Mouse (Mus musculus): ENCODE results near the gene Emc10.

DNA sequence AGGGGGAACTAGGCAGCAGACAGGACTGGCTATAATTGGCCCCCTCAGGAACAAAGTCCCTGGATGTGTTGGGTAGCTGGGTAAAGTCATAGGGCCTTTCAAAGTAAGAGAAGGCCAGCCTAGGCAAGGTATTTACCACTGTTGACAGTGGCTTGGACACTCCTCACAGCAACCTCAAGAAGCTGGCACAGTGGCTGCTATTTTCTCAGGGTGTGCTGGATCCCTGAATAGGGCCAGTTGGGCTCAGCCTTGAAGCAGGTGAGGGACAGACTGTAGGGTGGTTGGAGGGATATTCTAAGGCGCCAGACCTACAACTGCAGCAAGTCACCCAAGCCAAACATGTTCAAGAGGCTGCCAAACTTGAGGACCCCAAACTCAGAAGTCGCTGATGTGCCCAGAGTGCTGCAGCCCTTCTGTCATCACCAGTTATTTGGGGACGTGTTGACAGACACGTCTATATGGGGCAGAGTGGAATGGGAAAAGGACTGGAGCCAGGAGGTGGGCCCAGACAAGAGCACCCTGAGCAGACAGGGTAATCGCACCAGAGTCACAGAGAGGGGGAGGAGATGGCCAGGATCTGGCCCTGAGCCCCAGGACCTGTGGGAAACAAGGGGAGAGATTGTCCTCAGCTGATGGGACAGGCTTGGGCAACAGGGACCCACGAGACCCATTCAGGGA, 24.3 kb downstream of the Emc10 start:
- TF ChIP-seq CTCF (conservative IDR thresholded peaks at IDR 0.05; ENCODE audit: low read length) (no peak), NANOG (IDR thresholded peaks at IDR 0.05; ENCODE audit: borderline replicate concordance, low read length) (no peak), POU5F1 (IDR thresholded peaks at IDR 0.05; ENCODE audit: borderline replicate concordance, low read length) (no peak)
